Mouse (Mus musculus) testis, adult 2 months (tissue): ENCODE data around the gene Aqr. TPM values are rescaled to one million over a fixed set of nuclear protein-coding genes. Genes with fewer than 3 reads are reported as not detected.

ENCODE experiments used
- H3K27ac ChIP-seq: fragments of 200-500 bp; 2 replicates; pipeline ENCODE4 v1.5.1; 2012; ENCODE audit warnings: low read depth, low read length; ENCODE audit not compliant: control insufficient read depth, insufficient read depth
- H3K27me3 ChIP-seq: fragments of 200-500 bp; 2 replicates; pipeline ENCODE4 v1.6.1; 2012; ENCODE audit warnings: mild to moderate bottlenecking, low read length, moderate library complexity; ENCODE audit not compliant: control insufficient read depth, insufficient read depth
- H3K36me3 ChIP-seq: fragments of 200-500 bp; 2 replicates; pipeline ENCODE4 v1.6.1; 2012; ENCODE audit warnings: mild to moderate bottlenecking, low read length; ENCODE audit not compliant: control insufficient read depth, insufficient read depth
- H3K4me1 ChIP-seq: fragments of 200-500 bp; 2 replicates; pipeline ENCODE4 v1.6.1; 2012; ENCODE audit warnings: low read length; ENCODE audit not compliant: control insufficient read depth, insufficient read depth
- H3K4me3 ChIP-seq: fragments of 200-500 bp; 2 replicates; pipeline ENCODE4 v1.5.1; 2012; ENCODE audit warnings: low read depth, mild to moderate bottlenecking, low read length, moderate library complexity, mixed read lengths; ENCODE audit not compliant: control insufficient read depth
- CTCF ChIP-seq: fragments of 200-500 bp; IDR thresholded peaks from 2 replicates; pipeline ENCODE4 v1.5.1; 2012; ENCODE audit warnings: low read depth, mild to moderate bottlenecking, inconsistent platforms, low read length, moderate library complexity; ENCODE audit not compliant: control insufficient read depth, insufficient read depth, insufficient replicate concordance
- POLR2A ChIP-seq: fragments of 200-500 bp; IDR thresholded peaks from 2 replicates; pipeline ENCODE4 v1.6.1; 2012; ENCODE audit warnings: low read depth, mild to moderate bottlenecking, inconsistent platforms, low read length, moderate library complexity; ENCODE audit not compliant: control insufficient read depth
- polyA plus RNA-seq: library from polyadenylated mRNA; depleted of rRNA; stranded (reverse); fragments of >200 nt; gene quantifications from 2 replicates; pipeline ENCODE4 v1.2.3, GENCODE M21; 2012

The Aqr gene
- polyA plus RNA-seq, 1 experiment = 14.5 TPM

DNA sequence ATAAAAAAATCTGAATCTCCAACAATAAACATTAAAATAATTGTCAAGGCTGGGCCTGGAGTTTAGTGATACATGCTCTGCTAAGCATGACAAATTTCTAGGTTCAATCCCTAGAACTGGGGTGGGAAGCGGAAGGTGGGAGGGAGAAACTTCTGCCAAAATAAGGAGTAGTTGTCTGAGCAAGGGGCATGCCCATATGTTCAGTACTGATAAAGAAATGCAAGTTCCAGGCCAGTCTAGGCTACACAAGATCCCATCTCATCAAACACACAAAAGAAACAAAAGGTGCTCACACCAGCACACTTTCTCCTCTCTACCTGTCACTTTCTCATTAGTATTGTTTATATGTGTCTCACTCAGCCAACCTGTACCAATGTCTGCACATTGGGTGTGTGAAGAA is 30.2 kb downstream of the Aqr start:
- Histone ChIP-seq H3K27me3 (no peaks in the 10 kb centered on the region), H3K4me3 (no peak overlapping the region), H3K4me1 (no peaks in the 10 kb centered on the region), H3K36me3 (no peaks in the 10 kb centered on the region; the same call in 1 of the 2 replicates), H3K27ac (no peak overlapping the region)
- no peak for TF ChIP-seq CTCF
- TF ChIP-seq POLR2A = no peak

GRCm38 (mm10) chr2:114153247-114153646 is 33.6 kb downstream of the Aqr start:
- H3K4me3 ChIP-seq = no peak overlapping the region
- no peaks in the 10 kb centered on the region for H3K36me3 ChIP-seq
- no peaks in the 10 kb centered on the region for H3K27me3 ChIP-seq
- H3K4me1 ChIP-seq = no peaks in the 10 kb centered on the region
- H3K27ac ChIP-seq = no peak overlapping the region
- no peak for TF ChIP-seq POLR2A
- no peak for TF ChIP-seq CTCF

GRCm38 (mm10) chr2:114146864-114147458 is 39.9 kb downstream of the Aqr start:
- TF ChIP-seq CTCF (no peak), POLR2A (no peak)
- Histone ChIP-seq H3K27me3 (no peaks in the 10 kb centered on the region), H3K36me3 (peaks cover 2% of the 10 kb centered on the region; the same call in 1 of the 2 replicates), H3K27ac (no peak overlapping the region), H3K4me3 (no peak overlapping the region), H3K4me1 (no peaks in the 10 kb centered on the region)

DNA sequence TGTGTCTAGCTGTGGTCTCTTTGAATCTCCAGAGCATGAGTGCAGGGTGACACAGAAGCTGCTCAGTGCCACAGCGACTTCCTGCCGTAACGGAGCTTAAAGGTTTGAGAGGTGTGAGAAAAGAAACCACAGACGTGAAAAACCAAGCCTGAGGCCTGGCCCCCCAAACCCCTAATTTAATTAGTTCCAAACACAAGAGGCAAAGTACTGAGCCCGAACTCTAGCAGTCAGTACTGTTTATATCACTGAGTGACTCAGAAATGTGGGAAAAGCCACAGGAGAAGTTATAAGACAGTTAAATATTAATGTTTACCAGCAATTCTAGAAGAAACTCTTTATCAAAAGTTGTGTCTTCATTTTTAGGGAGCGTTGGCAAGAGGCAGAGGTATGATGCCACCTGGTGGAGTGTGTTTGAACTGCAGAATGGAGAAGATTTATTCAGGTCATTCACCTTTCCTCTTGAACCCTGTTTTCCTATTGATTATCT is 41.5 kb downstream of the Aqr start:
- Histone ChIP-seq H3K36me3 (peaks cover 3% of the 10 kb centered on the region), H3K4me3 (no peak overlapping the region), H3K27me3 (no peaks in the 10 kb centered on the region), H3K4me1 (no peaks in the 10 kb centered on the region), H3K27ac (no peak overlapping the region)
- TF ChIP-seq POLR2A (no peak), CTCF (no peak)

GRCm38 (mm10) chr2:114144915-114145314 is 41.9 kb downstream of the Aqr start:
- Histone ChIP-seq H3K27ac (no peak overlapping the region), H3K36me3 (peaks cover 4% of the 10 kb centered on the region), H3K27me3 (no peaks in the 10 kb centered on the region), H3K4me3 (no peak overlapping the region), H3K4me1 (no peaks in the 10 kb centered on the region)
- TF ChIP-seq CTCF = no peak
- no peak for TF ChIP-seq POLR2A

DNA sequence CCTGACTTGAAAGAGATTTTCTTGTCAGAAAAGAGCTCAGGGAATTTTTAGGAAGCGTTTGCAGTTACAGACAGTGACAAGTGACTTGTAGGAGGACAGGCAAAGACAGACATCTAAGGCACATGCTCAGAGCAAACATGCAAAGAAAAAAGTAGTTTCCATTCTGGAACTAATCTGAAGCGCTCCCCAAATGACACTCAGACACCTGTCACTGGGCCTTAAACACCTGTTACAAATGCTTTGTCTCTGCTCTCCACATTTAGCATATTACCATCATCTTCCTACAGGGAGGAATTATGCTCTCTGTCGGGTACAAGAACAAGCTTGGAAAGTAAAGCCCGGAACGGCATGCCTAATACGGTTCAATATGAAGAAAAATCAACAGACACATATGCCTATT is 43.0 kb downstream of the Aqr start:
- TF ChIP-seq POLR2A = no peak
- no peak for TF ChIP-seq CTCF
- H3K4me1 ChIP-seq = no peaks in the 10 kb centered on the region
- H3K4me3 ChIP-seq = no peak overlapping the region
- H3K27ac ChIP-seq = no peak overlapping the region
- no peaks in the 10 kb centered on the region for H3K27me3 ChIP-seq
- peaks cover 4% of the 10 kb centered on the region for H3K36me3 ChIP-seq

DNA sequence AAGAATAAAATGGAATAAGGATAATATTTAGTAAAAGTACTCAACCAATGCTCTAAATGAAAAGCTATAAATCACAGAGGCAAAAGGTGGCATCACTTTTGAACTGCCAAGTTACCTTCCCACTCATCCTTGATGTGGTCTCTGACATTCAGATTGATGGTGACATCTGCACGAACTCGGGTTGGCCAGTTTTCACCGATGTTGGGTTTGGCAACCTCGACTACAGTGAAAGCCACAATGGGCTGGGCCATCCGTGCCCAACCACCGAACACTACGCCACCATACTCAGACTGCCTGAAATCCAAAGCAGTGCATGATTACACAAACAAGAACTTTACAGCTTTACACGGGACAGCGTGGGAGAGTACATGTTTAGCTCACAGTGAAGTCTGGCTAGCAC is 50.1 kb downstream of the Aqr start:
- Histone ChIP-seq H3K27me3 (no peaks in the 10 kb centered on the region), H3K4me3 (no peak overlapping the region), H3K4me1 (no peaks in the 10 kb centered on the region), H3K36me3 (peaks cover 3% of the 10 kb centered on the region), H3K27ac (no peak overlapping the region)
- TF ChIP-seq CTCF (no peak), POLR2A (no peak)
